Mouse (Mus musculus): ENCODE results near the gene Kif26b. TPM values are rescaled to one million over a fixed set of nuclear protein-coding genes. Genes with fewer than 3 reads are reported as not detected.

Gene Kif26b
- polyA plus RNA-seq, 1 experiment from 2014 or later: 4.9 TPM

GRCm38 (mm10) chr1:178733035-178733434 lies 204.1 kb downstream of the Kif26b start:
- Histone ChIP-seq H3K9me3 (0 out of 2 replicates have a peak, but pooled peaks cover 2% of the 10 kb centered on the region), H3K36me3 (no peaks in the 10 kb centered on the region), H3K4me1 (replicated peaks) (no peaks in the 10 kb centered on the region), H3K27ac (no peak overlapping the region), H3K4me3 (no peak overlapping the region), H3K27me3 (ENCODE audit: insufficient read depth, poor library complexity, severe bottlenecking) (no peaks in the 10 kb centered on the region)
- WGBS: 80% methylated on average over 9 of the region's 9 CpGs
- no peak for DNase-seq (ENCODE audit: low spot score)

- H3K4me1 ChIP-seq (replicated peaks): no peaks in the 10 kb centered on the region
- H3K4me3 ChIP-seq: no peak overlapping the region
- H3K36me3 ChIP-seq: no peaks in the 10 kb centered on the region
- H3K27ac ChIP-seq: no peak overlapping the region
- DNase-seq (ENCODE audit: low spot score): no peak
- H3K9me3 ChIP-seq: 0 out of 2 replicates have a peak, but pooled peaks cover 2% of the 10 kb centered on the region
- WGBS: 76% methylated on average over 4 of the region's 4 CpGs
- H3K27me3 ChIP-seq (ENCODE audit: insufficient read depth, poor library complexity, severe bottlenecking): no peaks in the 10 kb centered on the region
Observed at GRCm38 (mm10) chr1:178734576-178734975, 205.7 kb downstream of the Kif26b start.

- Histone ChIP-seq H3K4me3 (no peak overlapping the region), H3K4me1 (replicated peaks) (no peaks in the 10 kb centered on the region), H3K27ac (no peak overlapping the region), H3K27me3 (ENCODE audit: insufficient read depth, poor library complexity, severe bottlenecking) (no peaks in the 10 kb centered on the region), H3K9me3 (no peaks in the 10 kb centered on the region), H3K36me3 (no peaks in the 10 kb centered on the region)
- WGBS: 93% methylated on average over 2 of the region's 2 CpGs
- DNase-seq (ENCODE audit: low spot score): no peak
Observed at GRCm38 (mm10) chr1:178736931-178737330, 208.0 kb downstream of the Kif26b start.

- no peak for DNase-seq (ENCODE audit: low spot score)
- peaks cover 6% of the 10 kb centered on the region; the same call in 1 of the 2 replicates for H3K4me1 ChIP-seq (replicated peaks)
- H3K27ac ChIP-seq: no peak overlapping the region
Observed at GRCm38 (mm10) chr1:178743820-178744219, 214.9 kb downstream of the Kif26b start.

GRCm38 (mm10) chr1:178744526-178744925 lies 215.6 kb downstream of the Kif26b start:
- WGBS: 45% methylated on average over 7 of the region's 7 CpGs

More at GRCm38 (mm10) chr1:178743820-178744219, 214.9 kb downstream of the Kif26b start:
- H3K27me3 ChIP-seq (ENCODE audit: insufficient read depth, poor library complexity, severe bottlenecking): no peaks in the 10 kb centered on the region
- H3K36me3 ChIP-seq: no peaks in the 10 kb centered on the region
- peaks cover 3% of the 10 kb centered on the region; the same call in 1 of the 2 replicates for H3K9me3 ChIP-seq
- no peak overlapping the region for H3K4me3 ChIP-seq
- 91% methylated on average over 5 of the region's 5 CpGs for WGBS

GRCm38 (mm10) chr1:178744961-178745360 lies 216.0 kb downstream of the Kif26b start:
- Histone ChIP-seq H3K4me1 (replicated peaks) (peaks cover 6% of the 10 kb centered on the region; the same call in 1 of the 2 replicates), H3K36me3 (no peaks in the 10 kb centered on the region), H3K27ac (no peak overlapping the region), H3K9me3 (peaks cover 3% of the 10 kb centered on the region; the same call in 1 of the 2 replicates), H3K4me3 (no peak overlapping the region), H3K27me3 (ENCODE audit: insufficient read depth, poor library complexity, severe bottlenecking) (no peaks in the 10 kb centered on the region)
- no peak for DNase-seq (ENCODE audit: low spot score)
- 85% methylated on average over 6 of the region's 6 CpGs for WGBS

More at GRCm38 (mm10) chr1:178744526-178744925, 215.6 kb downstream of the Kif26b start:
- H3K36me3 ChIP-seq: no peaks in the 10 kb centered on the region
- peaks cover 6% of the 10 kb centered on the region; the same call in 1 of the 2 replicates for H3K4me1 ChIP-seq (replicated peaks)
- peak overlapping the region; percentile 35; the same call in 1 of the 2 replicates for H3K27ac ChIP-seq
- no peaks in the 10 kb centered on the region for H3K27me3 ChIP-seq (ENCODE audit: insufficient read depth, poor library complexity, severe bottlenecking)
- H3K9me3 ChIP-seq: peaks cover 3% of the 10 kb centered on the region; the same call in 1 of the 2 replicates
- no peak overlapping the region for H3K4me3 ChIP-seq
- no peak for DNase-seq (ENCODE audit: low spot score)

GRCm38 (mm10) chr1:178745471-178745870 lies 216.5 kb downstream of the Kif26b start:
- H3K36me3 ChIP-seq: no peaks in the 10 kb centered on the region
- 88% methylated on average over 6 of the region's 6 CpGs for WGBS
- DNase-seq (ENCODE audit: low spot score): no peak
- no peak overlapping the region for H3K4me3 ChIP-seq
- no peaks in the 10 kb centered on the region for H3K27me3 ChIP-seq (ENCODE audit: insufficient read depth, poor library complexity, severe bottlenecking)
- H3K4me1 ChIP-seq (replicated peaks): peaks cover 6% of the 10 kb centered on the region; the same call in 1 of the 2 replicates
- peaks cover 3% of the 10 kb centered on the region; the same call in 1 of the 2 replicates for H3K9me3 ChIP-seq
- H3K27ac ChIP-seq: no peak overlapping the region

- no peak overlapping the region for H3K4me3 ChIP-seq
- no peaks in the 10 kb centered on the region for H3K36me3 ChIP-seq
- no peak overlapping the region for H3K27ac ChIP-seq
- H3K9me3 ChIP-seq: peaks cover 3% of the 10 kb centered on the region; the same call in 1 of the 2 replicates
- no peak for DNase-seq (ENCODE audit: low spot score)
- WGBS: 82% methylated on average over 13 of the region's 13 CpGs
- no peaks in the 10 kb centered on the region for H3K27me3 ChIP-seq (ENCODE audit: insufficient read depth, poor library complexity, severe bottlenecking)
- H3K4me1 ChIP-seq (replicated peaks): peaks cover 6% of the 10 kb centered on the region; the same call in 1 of the 2 replicates
Observed at GRCm38 (mm10) chr1:178747279-178748221, 218.6 kb downstream of the Kif26b start.

GRCm38 (mm10) chr1:178748222-178748600 lies 219.3 kb downstream of the Kif26b start:
- 78% methylated on average over 7 of the region's 7 CpGs for WGBS
- H3K27me3 ChIP-seq (ENCODE audit: insufficient read depth, poor library complexity, severe bottlenecking): no peaks in the 10 kb centered on the region
- H3K36me3 ChIP-seq: no peaks in the 10 kb centered on the region
- no peak overlapping the region for H3K4me3 ChIP-seq
- peaks cover 3% of the 10 kb centered on the region; the same call in 1 of the 2 replicates for H3K9me3 ChIP-seq
- H3K4me1 ChIP-seq (replicated peaks): peaks cover 6% of the 10 kb centered on the region; the same call in 1 of the 2 replicates
- no peak for DNase-seq (ENCODE audit: low spot score)
- no peak overlapping the region for H3K27ac ChIP-seq

GRCm38 (mm10) chr1:178748617-178749016 lies 219.7 kb downstream of the Kif26b start:
- Histone ChIP-seq H3K9me3 (peaks cover 3% of the 10 kb centered on the region; the same call in 1 of the 2 replicates), H3K27ac (no peak overlapping the region), H3K4me1 (replicated peaks) (peaks cover 6% of the 10 kb centered on the region; the same call in 1 of the 2 replicates), H3K27me3 (ENCODE audit: insufficient read depth, poor library complexity, severe bottlenecking) (no peaks in the 10 kb centered on the region), H3K36me3 (no peaks in the 10 kb centered on the region), H3K4me3 (no peak overlapping the region)
- DNase-seq (ENCODE audit: low spot score): no peak
- 97% methylated on average over 1 of the region's 1 CpGs for WGBS

GRCm38 (mm10) chr1:178749786-178750185 lies 220.9 kb downstream of the Kif26b start:
- Histone ChIP-seq H3K27ac (no peak overlapping the region), H3K4me3 (no peak overlapping the region), H3K4me1 (replicated peaks) (no peaks in the 10 kb centered on the region), H3K36me3 (no peaks in the 10 kb centered on the region), H3K9me3 (peaks cover 3% of the 10 kb centered on the region; the same call in 1 of the 2 replicates), H3K27me3 (ENCODE audit: insufficient read depth, poor library complexity, severe bottlenecking) (no peaks in the 10 kb centered on the region)
- DNase-seq (ENCODE audit: low spot score): no peak
- WGBS: 87% methylated on average over 9 of the region's 9 CpGs

GRCm38 (mm10) chr1:178758441-178758840 lies 229.5 kb downstream of the Kif26b start:
- no peak for DNase-seq (ENCODE audit: low spot score)
- no peak overlapping the region for H3K27ac ChIP-seq
- H3K9me3 ChIP-seq: no peaks in the 10 kb centered on the region
- H3K36me3 ChIP-seq: no peaks in the 10 kb centered on the region
- H3K4me1 ChIP-seq (replicated peaks): no peaks in the 10 kb centered on the region
- H3K27me3 ChIP-seq (ENCODE audit: insufficient read depth, poor library complexity, severe bottlenecking): no peaks in the 10 kb centered on the region
- H3K4me3 ChIP-seq: no peak overlapping the region
- WGBS: 59% methylated on average over 3 of the region's 3 CpGs

Data from hindbrain, embryonic 10.5 days (tissue).